Mouse (Mus musculus): Measurements from ENCODE around the gene Osm.

Gene Osm

GRCm38 (mm10) chr11:4222046-4222950, 13.9 kb upstream of the Osm start:
- TF ChIP-seq GATA4 (IDR thresholded peaks at IDR 0.05; ENCODE audit: insufficient replicate concordance, low read length) = no peak

- no peak for TF ChIP-seq GATA4 (IDR thresholded peaks at IDR 0.05; ENCODE audit: insufficient replicate concordance, low read length)
Observed at GRCm38 (mm10) chr11:4223393-4224188, 12.6 kb upstream of the Osm start.

- no peak for TF ChIP-seq GATA4 (IDR thresholded peaks at IDR 0.05; ENCODE audit: insufficient replicate concordance, low read length)
Observed at GRCm38 (mm10) chr11:4224223-4224622, 12.0 kb upstream of the Osm start.

- TF ChIP-seq GATA4 (IDR thresholded peaks at IDR 0.05; ENCODE audit: insufficient replicate concordance, low read length) = no peak
Observed at GRCm38 (mm10) chr11:4226569-4227325, 9.5 kb upstream of the Osm start.

GRCm38 (mm10) chr11:4228463-4228862, 7.8 kb upstream of the Osm start:
- no peak for TF ChIP-seq GATA4 (IDR thresholded peaks at IDR 0.05; ENCODE audit: insufficient replicate concordance, low read length)

- no peak for TF ChIP-seq GATA4 (IDR thresholded peaks at IDR 0.05; ENCODE audit: insufficient replicate concordance, low read length)
Observed at GRCm38 (mm10) chr11:4229841-4230240, 6.4 kb upstream of the Osm start.

- TF ChIP-seq GATA4 (IDR thresholded peaks at IDR 0.05; ENCODE audit: insufficient replicate concordance, low read length) = no peak
Observed at GRCm38 (mm10) chr11:4231435-4231834, 4.8 kb upstream of the Osm start.

GRCm38 (mm10) chr11:4232644-4233043, 3.6 kb upstream of the Osm start:
- peak; percentile 67; the same call in 1 of the 2 replicates for TF ChIP-seq GATA4 (IDR thresholded peaks at IDR 0.05; ENCODE audit: insufficient replicate concordance, low read length)

GRCm38 (mm10) chr11:4235052-4235655, 1.1 kb upstream of the Osm start:
- TF ChIP-seq GATA4 (IDR thresholded peaks at IDR 0.05; ENCODE audit: insufficient replicate concordance, low read length) = no peak

- TF ChIP-seq GATA4 (IDR thresholded peaks at IDR 0.05; ENCODE audit: insufficient replicate concordance, low read length) = no peak
Observed at GRCm38 (mm10) chr11:4236546-4237067, 387 bp downstream of the Osm start.

GRCm38 (mm10) chr11:4237389-4237912, 1.2 kb downstream of the Osm start:
- no peak for TF ChIP-seq GATA4 (IDR thresholded peaks at IDR 0.05; ENCODE audit: insufficient replicate concordance, low read length)

GRCm38 (mm10) chr11:4238167-4238566, 1.9 kb downstream of the Osm start:
- TF ChIP-seq GATA4 (IDR thresholded peaks at IDR 0.05; ENCODE audit: insufficient replicate concordance, low read length) = no peak

- TF ChIP-seq GATA4 (IDR thresholded peaks at IDR 0.05; ENCODE audit: insufficient replicate concordance, low read length) = no peak
Observed at GRCm38 (mm10) chr11:4239691-4240090, 3.5 kb downstream of the Osm start.

GRCm38 (mm10) chr11:4240151-4240550, 3.9 kb downstream of the Osm start:
- TF ChIP-seq GATA4 (IDR thresholded peaks at IDR 0.05; ENCODE audit: insufficient replicate concordance, low read length) = no peak

Data from liver, adult (tissue).